Mouse (Mus musculus) intestine, postnatal 0 days (tissue): ENCODE results near the gene Dhx9. TPM values are rescaled to one million over a fixed set of nuclear protein-coding genes. Genes with fewer than 3 reads are reported as not detected.

Experiments used
- polyA plus RNA-seq: library from polyadenylated mRNA; unstranded; fragments of >200 nt; fragmentation: Nextera tagmentation; extraction: Ambion mirVana; gene quantifications from 2 replicates; pipeline ENCODE4 v1.2.1, GENCODE M21; 2015

Gene Dhx9
- polyA plus RNA-seq, 1 experiment from 2014 or later: 14.1 TPM

Other genes with a start within 250 kb of the Dhx9 start
- gene Lamc1, start 154.9 kb downstream of the Dhx9 start, polyA plus RNA-seq: 39.2 and 44.5 TPM in 2 replicates
- gene Shcbp1l, start 62.5 kb downstream of the Dhx9 start, polyA plus RNA-seq: 0.12 TPM in 1 of 2 replicates, not detected in the other
- 967 and 1,051 TPM in 2 replicates for gene Npl, start 62.4 kb upstream of the Dhx9 start, polyA plus RNA-seq
- 0.07 and 0.17 TPM in 2 replicates for gene Rgs8, start 165.4 kb upstream of the Dhx9 start, polyA plus RNA-seq